Comparison of ENCODE assay signal across 8 mouse cellular contexts in the genomic region with DNA sequence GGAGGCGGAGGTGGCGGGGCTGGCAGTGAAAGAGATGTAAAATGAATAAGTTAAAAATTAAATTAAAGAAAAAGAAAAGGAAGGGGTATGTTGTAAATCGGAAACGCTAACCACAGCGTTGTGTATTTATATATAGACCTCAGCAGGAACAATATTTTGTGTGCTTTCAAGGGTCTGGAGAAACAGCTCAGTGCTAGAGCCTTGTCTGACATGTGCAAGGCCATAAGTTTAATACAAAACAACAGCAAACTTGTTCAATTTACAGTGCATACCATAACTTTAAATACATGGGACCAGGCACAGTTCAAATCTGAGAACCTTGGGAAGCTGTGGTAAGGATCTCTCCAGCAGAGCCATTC. TPM values are rescaled to one million over a fixed set of nuclear protein-coding genes. Genes with fewer than 3 reads are reported as not detected.
DNase-seq lines count a peak whose midpoint lies in the region; ATAC-seq and TF ChIP-seq lines count a peak whose summit lies in the region.

No protein-coding gene starts in this region.

- 4% methylated on average over 5 of the region's 5 CpGs for WGBS in heart, adult 2 months
- 2% methylated on average over 5 of the region's 5 CpGs for whole genome bisulfite sequencing in forebrain, embryonic 10.5 days
- WGBS in liver, embryonic 13.5 days (ENCODE audit: insufficient replicate concordance), result 0% methylated on average over 5 of the region's 5 CpGs

- H3K79me3 ChIP-seq in C2C12 (ENCODE audit: low read depth), result peaks cover 33% of the 10 kb centered on the region

- H3K27me3 ChIP-seq in heart, adult 2 months (ENCODE audit: control insufficient read depth, insufficient read depth, low read length), result no peaks in the 10 kb centered on the region
- no peaks in the 10 kb centered on the region for H3K27me3 ChIP-seq in C2C12 (ENCODE audit: control insufficient read depth, insufficient read depth, insufficient read length)
- no peaks in the 10 kb centered on the region for H3K27me3 ChIP-seq in forebrain, embryonic 10.5 days (ENCODE audit: poor library complexity, severe bottlenecking)
- H3K27me3 ChIP-seq in liver, embryonic 13.5 days, result no peaks in the 10 kb centered on the region

- no peak overlapping the region for H3ac ChIP-seq in C2C12 (ENCODE audit: control insufficient read depth, insufficient read length, low read depth)

- no peak for DNase-seq in heart, adult 2 months
- no peak for DNase-seq in heart, postnatal 10 days
- no peak for DNase-seq in forebrain, embryonic 10.5 days (ENCODE audit: extremely low spot score, low spot score)
- no peak for DNase-seq in liver, embryonic 13.5 days
- no peak for DNase-seq in adrenal gland, adult 8-10 months
- no peak for DNase-seq in spleen, postnatal 36 days (ENCODE audit: low spot score in 2 of 2)
- no peak for DNase-seq in cerebellum, adult 9-10 months

- TF ChIP-seq POLR2A in heart, adult 2 months (IDR thresholded peaks at IDR 0.05; ENCODE audit: insufficient read depth, low read depth, low read length), result no peak

- H3K36me3 ChIP-seq in heart, adult 2 months (ENCODE audit: control insufficient read depth, insufficient read depth, low read length), result no peaks in the 10 kb centered on the region
- H3K36me3 ChIP-seq in C2C12 (ENCODE audit: control insufficient read depth, insufficient read depth), result peaks cover 31% of the 10 kb centered on the region
- peaks cover 30% of the 10 kb centered on the region for H3K36me3 ChIP-seq in forebrain, embryonic 10.5 days (replicated peaks)
- H3K36me3 ChIP-seq in liver, embryonic 13.5 days, result peaks cover 27% of the 10 kb centered on the region

- 0 out of 2 replicates have a peak, but pooled peaks have one; percentile 2 for ATAC-seq in liver, embryonic 13.5 days (ENCODE audit: low read depth)

- H3K9ac ChIP-seq in heart, adult 2 months (ENCODE audit: low read depth, low read length), result no peak overlapping the region
- peak overlapping the region; percentile 87 for H3K9ac ChIP-seq in liver, embryonic 13.5 days

- no peaks in the 10 kb centered on the region for H3K9me3 ChIP-seq in forebrain, embryonic 10.5 days
- H3K9me3 ChIP-seq in liver, embryonic 13.5 days (replicated peaks), result no peaks in the 10 kb centered on the region

- no peak for TF ChIP-seq EP300 in heart, adult 2 months (IDR thresholded peaks at IDR 0.05; ENCODE audit: insufficient read depth, low read depth, low read length)

- peak overlapping the region; percentile 90 for H3K4me2 ChIP-seq in liver, embryonic 13.5 days

- TF ChIP-seq CTCF in heart, adult 2 months (IDR thresholded peaks at IDR 0.05), result no peak
- TF ChIP-seq CTCF in C2C12 (IDR thresholded peaks at IDR 0.05; ENCODE audit: control insufficient read depth, insufficient read depth, insufficient read length), result no peak

- H3K79me2 ChIP-seq in heart, adult 2 months (replicated peaks; ENCODE audit: control insufficient read depth, insufficient read depth, low read length), result no peaks in the 10 kb centered on the region
- peaks cover 45% of the 10 kb centered on the region for H3K79me2 ChIP-seq in C2C12 (ENCODE audit: control insufficient read depth, insufficient read depth)

- peak overlapping the region; percentile 71 for H3K27ac ChIP-seq in heart, adult 2 months
- peak overlapping the region; percentile 89 for H3K27ac ChIP-seq in forebrain, embryonic 10.5 days
- H3K27ac ChIP-seq in liver, embryonic 13.5 days, result peak overlapping the region; percentile 83

- H3K4me1 ChIP-seq in heart, adult 2 months (ENCODE audit: control insufficient read depth, insufficient read depth, low read length), result peaks cover 3% of the 10 kb centered on the region
- H3K4me1 ChIP-seq in forebrain, embryonic 10.5 days, result peaks cover 21% of the 10 kb centered on the region
- peaks cover 41% of the 10 kb centered on the region for H3K4me1 ChIP-seq in liver, embryonic 13.5 days (replicated peaks)

- peak overlapping the region; percentile 78 for H3K4me3 ChIP-seq in heart, adult 2 months
- peak overlapping the region; percentile 85 for H3K4me3 ChIP-seq in C2C12 (ENCODE audit: insufficient read depth, poor library complexity, severe bottlenecking)
- peak overlapping the region; percentile 85 for H3K4me3 ChIP-seq in forebrain, embryonic 10.5 days
- H3K4me3 ChIP-seq in liver, embryonic 13.5 days (replicated peaks), result peak overlapping the region; percentile 86

- intact Hi-C loops in heart, adult 2 months (cut with DNase I), result loop anchor here (1.0 kb wide), 1 partner anchor 50 kb away; no protein-coding TSS in a partner anchor
- intact Hi-C loops in heart, postnatal 10 days (cut with DNase I), result loop anchor here (2.0 kb wide), 1 partner anchor 51 kb away; no protein-coding TSS in a partner anchor

TF ChIP-seq in C2C12, 6 proteins besides CTCF, POLR2A, EP300 and RAD21:
- TF ChIP-seq CEBPB (IDR thresholded peaks at IDR 0.05; ENCODE audit: low read depth), result no peak
- no peak for TF ChIP-seq MYOG (IDR thresholded peaks at IDR 0.05; ENCODE audit: control insufficient read depth, extremely low read depth, insufficient read length)
- no peak for TF ChIP-seq USF1 (IDR thresholded peaks at IDR 0.05; ENCODE audit: low read depth)
- TF ChIP-seq MAX (IDR thresholded peaks at IDR 0.05), result no peak
- TF ChIP-seq FOSL1 (IDR thresholded peaks at IDR 0.05; ENCODE audit: insufficient read depth, low read length, poor library complexity, severe bottlenecking), result no peak
- no peak for TF ChIP-seq MYOD1 (IDR thresholded peaks at IDR 0.05; ENCODE audit: control insufficient read depth, insufficient read length, low read depth)

RNA-seq across cellular contexts. Expression of a gene that starts 0.5 kb away (rescaled TPM):
- total RNA-seq in heart, adult 2 months (2021), result 1 to 10 TPM; 3.5 to 4.5 TPM
- polyA plus RNA-seq in heart, adult 2 months (2012; rRNA removed), result 2.1 and 2.2 TPM in 2 replicates
- total RNA-seq in heart, postnatal 10 days (2021), result 1 to 10 TPM; 6.7 to 7.1 TPM
- polyA plus RNA-seq in C2C12 (2012; fragmentation: generic; extraction: Trizol), result 13.4 TPM
- 39.8 and 41.8 TPM in 2 replicates for polyA plus RNA-seq in forebrain, embryonic 10.5 days (2016; fragmentation: Nextera tagmentation; extraction: Ambion mirVana)
- 17.1 and 19.7 TPM in 2 replicates for polyA plus RNA-seq in liver, embryonic 13.5 days (2015; fragmentation: Nextera tagmentation; extraction: Ambion mirVana)
- 10 to 100 TPM in 1 of 4 experiments, 1 to 10 TPM in 3; 7.7 to 11.0 (median 9.6) TPM for total RNA-seq in adrenal gland, adult 8-10 months (2022)

RNA-seq across cellular contexts. Expression of a gene that starts 41.9 kb away (rescaled TPM):
- 10 to 100 TPM; 22.3 to 22.4 TPM for total RNA-seq in heart, adult 2 months (2021)
- 8.7 and 10.1 TPM in 2 replicates for polyA plus RNA-seq in heart, adult 2 months (2012; rRNA removed)
- 10 to 100 TPM; 29.2 to 29.4 TPM for total RNA-seq in heart, postnatal 10 days (2021)
- 21.8 TPM for polyA plus RNA-seq in C2C12 (2012; fragmentation: generic; extraction: Trizol)
- polyA plus RNA-seq in forebrain, embryonic 10.5 days (2016; fragmentation: Nextera tagmentation; extraction: Ambion mirVana), result 22.5 and 24.7 TPM in 2 replicates
- 10.3 and 12.5 TPM in 2 replicates for polyA plus RNA-seq in liver, embryonic 13.5 days (2015; fragmentation: Nextera tagmentation; extraction: Ambion mirVana)
- total RNA-seq in adrenal gland, adult 8-10 months (2022), result 10 to 100 TPM; 53.7 to 67.7 (median 58.6) TPM

RNA-seq across cellular contexts. Expression of a gene that starts 46.1 kb away (rescaled TPM):
- total RNA-seq in heart, adult 2 months (2021), result 1 to 10 TPM; 2.5 to 3.3 TPM
- polyA plus RNA-seq in heart, adult 2 months (2012; rRNA removed), result 3.4 and 4.3 TPM in 2 replicates
- total RNA-seq in heart, postnatal 10 days (2021), result 1 to 10 TPM; 4.5 to 5.5 TPM
- 21.5 TPM for polyA plus RNA-seq in C2C12 (2012; fragmentation: generic; extraction: Trizol)
- polyA plus RNA-seq in forebrain, embryonic 10.5 days (2016; fragmentation: Nextera tagmentation; extraction: Ambion mirVana), result 12.0 and 13.5 TPM in 2 replicates
- polyA plus RNA-seq in liver, embryonic 13.5 days (2015; fragmentation: Nextera tagmentation; extraction: Ambion mirVana), result 7.0 TPM in 2 replicates
- total RNA-seq in adrenal gland, adult 8-10 months (2022), result 10 to 100 TPM; 13.4 to 16.2 (median 14.4) TPM
